Mouse (Mus musculus) embryonic facial prominence, embryonic 12.5 days (tissue): ENCODE measurements around the gene Adh1. TPM values are rescaled to one million over a fixed set of nuclear protein-coding genes. Genes with fewer than 3 reads are reported as not detected.

Source experiments
- ATAC-seq: fragments of 200-750 bp; cut with Nextera tagmentation; 2 replicates; pipeline ENCODE4 v1.8.0; 2017; ENCODE audit not compliant: insufficient number of reproducible peaks, insufficient read depth, low FRiP score, low TSS enrichment
- H3K27ac ChIP-seq: fragments of 300-500 bp; sonication (generic); 2 replicates; pipeline ENCODE4 v1.5.1; 2016; ENCODE audit warnings: mild to moderate bottlenecking
- H3K27me3 ChIP-seq: fragments of 300-500 bp; sonication (generic); 2 replicates; pipeline ENCODE4 v1.6.1; 2016; ENCODE audit warnings: mild to moderate bottlenecking, moderate library complexity
- H3K36me3 ChIP-seq: fragments of 300-500 bp; sonication (generic); 2 replicates; pipeline ENCODE4 v1.6.1; 2016; ENCODE audit warnings: mild to moderate bottlenecking
- H3K4me1 ChIP-seq: fragments of 300-500 bp; sonication (generic); 2 replicates; pipeline ENCODE4 v1.6.1; 2016
- H3K4me2 ChIP-seq: fragments of 300-500 bp; sonication (generic); replicated peaks from 2 replicates; pipeline ENCODE4 v1.6.1; 2016; ENCODE audit warnings: mild to moderate bottlenecking, moderate library complexity
- H3K4me3 ChIP-seq: fragments of 300-500 bp; sonication (generic); 2 replicates; pipeline ENCODE4 v1.5.1; 2016; ENCODE audit warnings: mild to moderate bottlenecking
- H3K9ac ChIP-seq: fragments of 300-500 bp; sonication (generic); 2 replicates; pipeline ENCODE4 v1.6.1; 2016; ENCODE audit warnings: mild to moderate bottlenecking, moderate library complexity
- H3K9me3 ChIP-seq: fragments of 300-500 bp; sonication (generic); 2 replicates; pipeline ENCODE4 v1.6.1; 2016; ENCODE audit warnings: mild to moderate bottlenecking, moderate library complexity
- WGBS: fragments of 180-500 bp; shearing (Covaris S2); methylation state at CpG from one replicate; pipeline ENCODE4 v1.1.7; 2016; 5-methylcytosine and 5-hydroxymethylcytosine counted together
- polyA plus RNA-seq: library from polyadenylated mRNA; unstranded; fragments of >200 nt; fragmentation: Nextera tagmentation; extraction: Ambion mirVana; gene quantifications from 2 replicates; pipeline ENCODE4 v1.2.1, GENCODE M21; 2016

Adh1 gene
- polyA plus RNA-seq, 1 experiment from 2014 or later, result 0.58 TPM

- ATAC-seq, result no peak
- Histone ChIP-seq H3K4me2 (no peak overlapping the region), H3K4me1 (no peaks in the 10 kb centered on the region), H3K9ac (no peak overlapping the region), H3K36me3 (no peaks in the 10 kb centered on the region), H3K27me3 (no peaks in the 10 kb centered on the region), H3K27ac (no peak overlapping the region), H3K9me3 (peaks cover 7% of the 10 kb centered on the region; the same call in 1 of the 2 replicates), H3K4me3 (no peak overlapping the region)
- WGBS, result 85% methylated on average over 7 of the region's 7 CpGs
Measured at GRCm38 (mm10) chr3:138293298-138293895, 32.6 kb downstream of the Adh1 start.

DNA sequence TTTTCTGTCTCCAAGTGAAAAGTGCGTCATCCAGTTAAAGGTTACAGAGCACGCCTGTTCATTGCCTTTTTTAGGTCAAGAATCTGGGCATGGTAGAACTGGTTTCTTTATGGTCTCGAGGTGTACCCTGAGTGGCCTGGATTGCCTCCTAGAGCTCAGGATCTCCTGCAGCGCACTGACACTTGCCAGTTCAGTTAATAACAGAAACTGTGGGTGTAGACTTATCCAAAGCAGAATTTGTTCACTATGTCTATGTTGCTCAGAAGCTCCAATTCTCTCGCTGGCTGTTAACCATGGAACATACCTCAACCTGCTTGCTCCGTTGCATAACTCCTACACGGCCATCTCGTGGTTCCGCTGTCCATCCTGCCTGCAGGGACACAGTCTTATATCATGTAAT is 39.3 kb downstream of the Adh1 start:
- Histone ChIP-seq H3K4me3 (no peak overlapping the region), H3K27ac (no peak overlapping the region), H3K27me3 (no peaks in the 10 kb centered on the region), H3K4me2 (no peak overlapping the region), H3K9ac (no peak overlapping the region), H3K4me1 (peaks cover 9% of the 10 kb centered on the region; the same call in 1 of the 2 replicates), H3K36me3 (no peaks in the 10 kb centered on the region), H3K9me3 (peaks cover 7% of the 10 kb centered on the region; the same call in 1 of the 2 replicates)
- 91% methylated on average over 9 of the region's 9 CpGs for WGBS
- no peak for ATAC-seq

- 79% methylated on average over 4 of the region's 4 CpGs for WGBS
- ATAC-seq, result no peak
- Histone ChIP-seq H3K9me3 (peaks cover 6% of the 10 kb centered on the region; the same call in 1 of the 2 replicates), H3K27me3 (no peaks in the 10 kb centered on the region), H3K4me3 (no peak overlapping the region), H3K4me1 (peaks cover 15% of the 10 kb centered on the region; the same call in 1 of the 2 replicates), H3K9ac (no peak overlapping the region), H3K27ac (no peak overlapping the region), H3K36me3 (no peaks in the 10 kb centered on the region), H3K4me2 (no peak overlapping the region)
Measured at GRCm38 (mm10) chr3:138302676-138303075, 41.9 kb downstream of the Adh1 start.

GRCm38 (mm10) chr3:138303771-138304488 is 43.1 kb downstream of the Adh1 start:
- 73% methylated on average over 6 of the region's 6 CpGs for WGBS
- H3K4me1 ChIP-seq, result peaks cover 15% of the 10 kb centered on the region; the same call in 1 of the 2 replicates
- no peak for ATAC-seq

GRCm38 (mm10) chr3:138304489-138304871 is 43.7 kb downstream of the Adh1 start:
- Histone ChIP-seq H3K9me3 (no peaks in the 10 kb centered on the region), H3K27ac (no peak overlapping the region)

More at GRCm38 (mm10) chr3:138303771-138304488, 43.1 kb downstream of the Adh1 start:
- H3K4me3 ChIP-seq, result no peak overlapping the region
- H3K36me3 ChIP-seq, result no peaks in the 10 kb centered on the region
- no peak overlapping the region for H3K27ac ChIP-seq
- H3K9ac ChIP-seq, result no peak overlapping the region
- no peaks in the 10 kb centered on the region for H3K9me3 ChIP-seq
- H3K4me2 ChIP-seq, result no peak overlapping the region
- H3K27me3 ChIP-seq, result no peaks in the 10 kb centered on the region

GRCm38 (mm10) chr3:138305486-138306289 is 44.9 kb downstream of the Adh1 start:
- H3K9me3 ChIP-seq, result no peaks in the 10 kb centered on the region
- no peak; the same call in 1 of the 2 replicates for ATAC-seq
- 0 out of 2 replicates have a peak overlapping the region, but pooled peaks have one; percentile 4 for H3K27ac ChIP-seq
- H3K27me3 ChIP-seq, result no peaks in the 10 kb centered on the region
- peaks cover 15% of the 10 kb centered on the region; the same call in 1 of the 2 replicates for H3K4me1 ChIP-seq
- 70% methylated on average over 10 of the region's 10 CpGs for WGBS
- no peaks in the 10 kb centered on the region for H3K36me3 ChIP-seq
- no peak overlapping the region for H3K4me3 ChIP-seq
- no peak overlapping the region for H3K9ac ChIP-seq
- H3K4me2 ChIP-seq, result no peak overlapping the region

More at GRCm38 (mm10) chr3:138304489-138304871, 43.7 kb downstream of the Adh1 start:
- H3K4me3 ChIP-seq, result no peak overlapping the region
- WGBS, result 56% methylated on average over 4 of the region's 4 CpGs
- no peak for ATAC-seq
- no peaks in the 10 kb centered on the region for H3K36me3 ChIP-seq
- peaks cover 15% of the 10 kb centered on the region; the same call in 1 of the 2 replicates for H3K4me1 ChIP-seq
- H3K9ac ChIP-seq, result no peak overlapping the region
- no peaks in the 10 kb centered on the region for H3K27me3 ChIP-seq
- H3K4me2 ChIP-seq, result no peak overlapping the region

GRCm38 (mm10) chr3:138306290-138306683 is 45.5 kb downstream of the Adh1 start:
- peaks cover 15% of the 10 kb centered on the region; the same call in 1 of the 2 replicates for H3K4me1 ChIP-seq
- H3K27me3 ChIP-seq, result no peaks in the 10 kb centered on the region
- H3K27ac ChIP-seq, result 0 out of 2 replicates have a peak overlapping the region, but pooled peaks have one; percentile 4
- WGBS, result 29% methylated on average over 8 of the region's 8 CpGs
- H3K36me3 ChIP-seq, result no peaks in the 10 kb centered on the region
- no peak for ATAC-seq
- H3K9me3 ChIP-seq, result no peaks in the 10 kb centered on the region
- H3K4me3 ChIP-seq, result no peak overlapping the region
- H3K4me2 ChIP-seq, result 0 out of 2 replicates have a peak overlapping the region, but pooled peaks have one; percentile 6
- H3K9ac ChIP-seq, result no peak overlapping the region

DNA sequence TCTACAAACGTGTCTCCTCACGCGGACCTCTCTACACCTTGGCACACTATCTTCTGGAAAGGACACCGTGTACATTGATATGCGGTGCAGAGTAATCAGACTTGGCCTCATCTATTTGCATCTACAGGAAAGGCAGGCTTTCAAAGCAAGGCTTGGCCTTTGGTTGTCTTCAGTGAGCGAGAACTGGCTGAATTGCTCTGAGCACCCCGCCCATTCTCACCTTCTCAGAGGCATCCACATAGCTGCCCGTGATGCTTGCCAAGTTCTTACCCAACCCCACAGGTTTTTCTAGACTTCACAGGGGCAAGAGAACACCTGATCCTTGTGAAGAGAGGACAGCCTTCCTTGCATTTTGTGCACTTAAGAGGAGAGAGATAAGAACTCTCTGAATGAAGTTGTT is 49.1 kb downstream of the Adh1 start:
- H3K9ac ChIP-seq, result no peak overlapping the region
- 92% methylated on average over 8 of the region's 8 CpGs for WGBS
- no peaks in the 10 kb centered on the region for H3K9me3 ChIP-seq
- H3K27me3 ChIP-seq, result no peaks in the 10 kb centered on the region
- no peak overlapping the region for H3K4me3 ChIP-seq
- H3K4me2 ChIP-seq, result no peak overlapping the region
- H3K36me3 ChIP-seq, result no peaks in the 10 kb centered on the region
- H3K27ac ChIP-seq, result no peak overlapping the region
- peaks cover 6% of the 10 kb centered on the region; the same call in 1 of the 2 replicates for H3K4me1 ChIP-seq
- ATAC-seq, result no peak

DNA sequence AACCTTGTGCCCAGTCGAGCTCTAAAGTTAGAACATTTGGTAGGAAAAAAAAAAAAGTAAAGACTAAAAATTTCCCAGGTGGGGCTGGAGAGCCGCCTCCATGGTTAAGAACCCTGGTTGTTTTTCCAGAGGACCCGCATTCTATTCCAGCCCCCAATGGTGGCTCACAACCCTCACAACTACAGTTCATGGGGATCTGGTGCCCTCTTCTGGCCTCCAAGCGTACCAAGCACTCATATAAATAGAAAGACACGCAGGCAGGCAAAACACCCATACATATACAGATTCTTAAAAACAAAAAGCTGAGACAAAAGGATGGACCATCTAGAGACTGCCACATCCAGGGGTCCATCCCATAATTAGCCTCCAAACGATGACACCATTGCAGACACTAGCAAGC is 50.2 kb downstream of the Adh1 start:
- no peaks in the 10 kb centered on the region for H3K9me3 ChIP-seq
- no peaks in the 10 kb centered on the region for H3K36me3 ChIP-seq
- H3K27ac ChIP-seq, result no peak overlapping the region
- no peak for ATAC-seq
- H3K4me1 ChIP-seq, result peaks cover 6% of the 10 kb centered on the region; the same call in 1 of the 2 replicates
- H3K9ac ChIP-seq, result no peak overlapping the region
- H3K4me3 ChIP-seq, result no peak overlapping the region
- WGBS, result 78% methylated on average over 6 of the region's 6 CpGs
- H3K27me3 ChIP-seq, result no peaks in the 10 kb centered on the region
- H3K4me2 ChIP-seq, result no peak overlapping the region

DNA sequence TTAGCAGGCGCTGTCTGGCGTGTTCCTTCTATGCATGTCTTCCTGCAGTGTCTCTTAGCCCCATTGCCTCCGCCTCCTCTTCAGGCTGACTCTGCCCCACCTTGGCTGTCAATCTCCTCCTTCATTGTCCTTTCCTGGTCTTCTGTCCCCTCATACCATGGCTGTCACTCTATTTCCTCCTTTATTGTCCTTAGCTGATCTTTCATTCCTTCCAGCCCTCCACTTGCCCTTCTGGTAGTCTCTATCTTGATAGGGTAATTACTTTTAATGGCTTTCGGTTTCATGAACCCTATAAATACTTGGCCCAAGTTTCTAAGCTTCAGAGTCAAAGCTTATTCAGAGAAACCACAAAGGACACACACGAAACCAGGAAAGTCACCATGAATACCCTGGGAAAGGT is 52.2 kb downstream of the Adh1 start, which contains the start of gene Adh6a:
Gene Adh6a (plus strand): TSS at position 322 of the 400 bp plus-strand sequence.
- Histone ChIP-seq H3K4me3 (no peak within 1 kb of the TSS), H3K4me2 (no peak within 1 kb of the TSS), H3K27me3 (no peaks in the 10 kb centered on the region), H3K9ac (no peak within 1 kb of the TSS), H3K36me3 (no peaks in the 10 kb centered on the region), H3K4me1 (no peaks in the 10 kb centered on the region), H3K27ac (no peak within 1 kb of the TSS), H3K9me3 (no peaks in the 10 kb centered on the region)
- 80% methylated on average over 5 of the region's 5 CpGs for WGBS
- ATAC-seq, result no peak

DNA sequence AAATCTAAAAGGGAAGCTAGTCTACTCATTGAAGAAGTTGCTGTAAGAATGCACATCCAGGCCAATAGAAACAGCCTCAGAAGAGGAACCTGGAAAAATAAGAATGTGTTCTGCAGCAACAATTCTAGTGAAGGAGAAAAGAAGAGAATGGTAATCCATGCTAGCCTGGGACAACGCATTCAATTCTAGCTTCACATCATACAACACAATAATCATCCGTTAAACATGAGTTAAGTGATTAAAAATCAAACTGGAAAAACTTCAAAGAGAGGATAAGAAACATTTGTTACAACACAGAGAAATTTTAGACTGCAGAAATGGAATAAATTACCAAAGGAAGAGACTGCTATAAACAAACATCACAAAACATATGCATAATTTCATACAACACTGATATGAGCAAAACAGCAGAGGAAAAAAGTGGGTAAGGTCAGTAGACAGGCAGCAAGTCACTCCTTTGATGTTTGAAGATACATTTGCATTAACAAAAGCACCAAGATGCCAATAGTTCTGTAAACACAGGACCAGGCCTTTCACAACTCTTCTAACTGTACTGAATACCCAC is 56.2 kb downstream of the Adh1 start:
- Histone ChIP-seq H3K9ac (no peak overlapping the region), H3K9me3 (no peaks in the 10 kb centered on the region), H3K4me2 (no peak overlapping the region), H3K4me1 (no peaks in the 10 kb centered on the region), H3K4me3 (no peak overlapping the region), H3K27ac (no peak overlapping the region), H3K36me3 (no peaks in the 10 kb centered on the region), H3K27me3 (no peaks in the 10 kb centered on the region)
- ATAC-seq, result no peak
- 79% methylated on average over 2 of the region's 2 CpGs for WGBS
